Mouse (Mus musculus) G1E (cell line): Measurements from ENCODE around the gene Cdc34.

ENCODE experiments used
- CTCF ChIP-seq: IDR thresholded peaks from 2 replicates; pipeline ENCODE4 v1.5.1; 2012; ENCODE audit warnings: low read depth, low read length, inconsistent platforms, mixed read lengths
- GATA1 ChIP-seq: IDR thresholded peaks from 2 replicates; pipeline ENCODE4 v1.6.1; 2012; ENCODE audit warnings: borderline replicate concordance, low read length, inconsistent platforms, mixed read lengths

- TF ChIP-seq CTCF, result no peak
- TF ChIP-seq GATA1, result no peak
These were observed 21.5 kb downstream of the Cdc34 start for GRCm38 (mm10) chr10:79703541-79703940.
